Mouse (Mus musculus) kidney, postnatal 10 days (tissue): Measurements from ENCODE around the gene Ccm2l.

Source experiments
- DNase-seq: peaks from one replicate; pipeline ENCODE4 v3.0.0; 2021; ENCODE audit warnings: mixed read lengths

Gene Ccm2l

DNA sequence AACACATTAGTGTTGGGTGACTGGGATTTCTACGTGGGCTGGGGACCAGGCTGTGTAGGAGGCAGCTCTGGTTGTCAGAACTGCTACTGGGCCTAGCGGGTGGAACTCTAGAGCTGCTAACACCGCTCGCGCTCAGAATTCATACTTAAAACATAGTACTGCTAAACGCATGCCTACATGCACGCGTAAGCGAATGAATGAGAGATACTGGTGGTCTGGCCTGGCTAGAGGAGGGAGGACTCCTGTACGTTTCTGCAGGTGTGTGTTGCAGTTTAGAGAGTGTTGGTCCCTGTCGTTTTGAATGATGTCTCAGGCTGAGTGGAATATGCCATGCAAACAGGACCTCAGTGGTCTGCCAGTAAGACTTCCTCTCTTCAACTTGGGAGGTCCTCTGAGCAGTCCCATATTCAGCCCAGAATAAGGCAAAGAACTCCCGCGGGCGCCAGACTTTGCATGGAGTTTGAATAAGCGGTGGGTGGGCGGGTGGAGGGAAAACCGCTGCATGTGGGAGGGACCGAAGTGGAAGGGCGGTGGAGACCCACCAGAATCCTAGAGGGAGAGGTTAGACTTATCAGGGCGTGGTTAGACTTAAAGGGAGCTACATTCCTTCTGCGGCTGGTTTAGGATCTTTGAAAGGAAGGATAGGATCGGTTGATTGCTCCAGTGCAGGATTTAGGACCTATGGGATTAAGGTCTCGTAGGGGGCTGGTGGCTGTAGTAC, 41.5 kb downstream of the Ccm2l start:
- DNase-seq = no peak

GRCm38 (mm10) chr2:153107802-153108201, 42.0 kb downstream of the Ccm2l start:
- no peak for DNase-seq

DNA sequence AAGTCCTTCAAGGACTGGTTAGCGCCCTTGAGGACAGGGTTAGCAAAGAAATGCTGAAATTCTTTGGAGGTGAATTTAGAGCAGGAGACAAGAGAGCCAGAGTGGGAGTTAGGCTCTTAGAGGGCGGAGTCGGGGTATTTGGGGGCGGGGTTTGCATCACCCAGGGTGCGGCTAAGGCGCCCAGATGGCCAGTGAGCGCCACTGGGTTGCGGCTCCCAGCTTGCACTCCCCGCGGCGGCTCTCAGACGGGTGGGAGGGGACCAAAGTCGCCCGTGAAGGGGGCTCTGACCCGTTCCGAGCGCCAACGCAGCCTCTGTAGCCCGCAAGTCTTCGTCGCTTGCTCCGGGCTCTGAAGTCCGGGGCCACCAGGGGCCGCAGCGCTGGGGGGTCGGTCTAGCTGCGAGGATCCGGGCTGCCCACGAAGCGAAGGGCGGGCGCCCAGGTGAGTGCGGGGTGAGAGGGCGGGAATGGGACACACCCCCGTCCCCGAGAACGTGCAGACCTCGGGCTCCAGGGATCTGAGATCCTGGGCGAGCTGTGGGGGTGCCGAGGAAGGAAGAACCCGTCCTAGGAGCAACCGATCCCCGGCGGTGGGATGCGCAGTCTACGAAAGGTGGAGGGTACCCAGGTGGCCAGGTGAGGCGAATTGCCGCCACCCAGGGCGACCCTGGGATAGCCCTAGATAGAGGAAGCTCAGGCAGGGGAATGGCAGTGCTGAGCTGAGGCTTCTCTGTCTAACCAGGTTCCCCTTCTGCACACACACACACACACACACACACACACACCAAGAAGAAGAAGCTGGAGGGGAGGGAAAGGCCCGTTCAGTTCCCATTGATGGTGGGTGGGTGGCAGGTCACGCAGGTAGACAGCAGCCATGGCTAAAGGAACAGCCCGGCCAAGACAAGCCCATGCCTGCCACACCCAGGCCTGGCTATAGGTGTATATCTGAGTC, 42.8 kb downstream of the Ccm2l start, which contains the start of gene Hck:
Hck (plus strand) TSS at position 156 of the 952 bp plus-strand sequence.
- peak; percentile 77 for DNase-seq

GRCm38 (mm10) chr2:153109596-153109995, 43.8 kb downstream of the Ccm2l start:
- DNase-seq = no peak

- DNase-seq = no peak
Measured at GRCm38 (mm10) chr2:153111298-153111697, 45.5 kb downstream of the Ccm2l start.

DNA sequence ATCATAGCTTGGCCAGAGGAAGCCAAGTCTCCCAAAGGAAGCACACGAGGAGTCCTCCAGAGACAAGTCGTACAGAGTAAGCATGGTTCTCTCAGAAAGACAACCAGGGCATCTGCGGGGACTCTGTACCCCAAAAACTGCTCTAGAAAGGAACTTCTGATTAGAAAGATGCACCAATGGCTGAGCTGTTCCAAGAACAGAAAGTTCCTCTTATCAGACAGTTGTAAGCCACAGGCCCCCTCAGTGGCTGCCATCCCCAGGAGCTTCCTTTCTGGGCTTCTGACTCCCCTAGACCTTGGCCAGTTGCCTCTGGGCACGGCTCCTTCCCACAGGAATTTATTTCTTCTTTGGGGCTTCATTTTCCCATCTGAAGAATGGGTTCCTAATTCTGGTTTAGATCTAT, 49.9 kb downstream of the Ccm2l start:
- no peak for DNase-seq

- peak; percentile 14 for DNase-seq
Measured at GRCm38 (mm10) chr2:153117051-153117486, 51.3 kb downstream of the Ccm2l start.

GRCm38 (mm10) chr2:153119488-153119887, 53.7 kb downstream of the Ccm2l start:
- no peak for DNase-seq

GRCm38 (mm10) chr2:153120126-153120525, 54.4 kb downstream of the Ccm2l start:
- DNase-seq = no peak

DNA sequence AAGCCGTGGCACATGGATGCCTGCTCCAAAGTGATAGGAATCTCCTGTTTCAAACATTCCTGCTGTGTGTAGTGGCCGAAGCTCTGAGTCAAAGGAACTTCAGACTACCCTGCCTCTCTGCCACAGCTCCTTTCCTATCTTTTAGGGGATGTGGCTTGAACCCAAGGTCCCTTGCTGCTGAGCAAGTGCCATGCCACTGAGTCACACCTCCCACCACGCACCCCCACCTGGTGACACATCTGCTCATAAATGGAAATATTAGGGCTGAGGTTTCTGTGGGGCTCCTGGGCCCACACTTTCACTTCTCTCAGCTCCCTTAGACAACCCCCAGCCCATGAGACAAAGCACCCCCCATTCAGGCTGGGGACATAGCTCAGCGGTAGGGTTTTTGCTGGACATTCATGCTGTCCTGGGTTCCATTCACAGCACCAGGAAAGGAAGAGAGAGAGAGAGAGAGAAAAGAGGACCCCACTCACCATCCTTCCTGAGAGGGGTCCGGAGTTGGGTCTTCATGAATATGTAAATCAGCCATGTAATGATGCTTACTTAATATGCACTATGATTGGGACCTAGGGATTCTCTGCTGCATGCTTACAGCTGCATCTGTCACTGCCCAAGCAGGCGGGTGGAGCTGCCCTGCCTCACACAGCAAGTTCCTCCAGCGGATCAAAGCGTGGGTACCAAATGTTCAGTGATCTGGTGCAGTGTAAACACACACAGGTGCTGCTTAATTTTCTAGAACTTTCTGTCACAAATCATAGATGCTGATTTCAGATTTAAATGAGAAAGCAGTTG, 56.3 kb downstream of the Ccm2l start:
- no peak for DNase-seq

DNA sequence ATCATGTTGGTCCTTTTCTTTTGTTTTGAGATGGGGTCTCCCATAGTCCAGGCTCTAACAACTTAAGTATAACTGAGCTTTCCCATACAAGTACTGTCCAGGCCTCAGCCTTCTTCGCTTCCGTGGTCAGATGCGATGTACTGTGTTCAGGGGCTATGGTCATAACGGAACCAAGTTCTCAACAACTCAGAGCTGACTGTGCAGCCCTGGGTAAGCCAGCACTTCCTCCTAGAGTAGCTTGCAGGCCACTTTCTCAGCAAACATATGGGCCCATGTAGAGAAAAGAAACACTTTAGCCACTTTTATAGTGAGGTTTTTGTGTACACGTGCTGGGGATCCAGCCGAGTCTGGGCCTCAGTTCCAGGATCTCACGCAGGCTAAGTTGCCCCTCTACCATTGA, 56.9 kb downstream of the Ccm2l start:
- DNase-seq = no peak

DNA sequence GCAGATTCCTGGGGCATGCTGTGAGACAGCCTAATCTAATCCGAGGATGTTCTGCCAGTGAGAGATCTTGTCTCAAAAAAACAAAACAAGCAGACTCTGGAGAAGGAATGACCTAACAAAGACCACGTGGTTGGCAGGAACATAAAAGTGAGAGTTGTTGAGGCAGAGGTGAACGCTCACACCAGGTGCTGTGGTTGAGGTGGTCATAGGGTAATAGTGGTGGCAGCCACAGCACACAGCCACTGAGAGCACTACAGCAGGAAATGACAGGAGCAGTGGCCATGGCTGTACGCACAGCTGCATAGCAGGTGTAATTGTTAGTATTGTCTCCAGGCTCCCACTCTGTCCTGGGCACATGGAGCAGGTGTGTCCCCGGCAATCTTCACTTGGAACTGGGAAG, 60.1 kb downstream of the Ccm2l start:
- DNase-seq = no peak

DNA sequence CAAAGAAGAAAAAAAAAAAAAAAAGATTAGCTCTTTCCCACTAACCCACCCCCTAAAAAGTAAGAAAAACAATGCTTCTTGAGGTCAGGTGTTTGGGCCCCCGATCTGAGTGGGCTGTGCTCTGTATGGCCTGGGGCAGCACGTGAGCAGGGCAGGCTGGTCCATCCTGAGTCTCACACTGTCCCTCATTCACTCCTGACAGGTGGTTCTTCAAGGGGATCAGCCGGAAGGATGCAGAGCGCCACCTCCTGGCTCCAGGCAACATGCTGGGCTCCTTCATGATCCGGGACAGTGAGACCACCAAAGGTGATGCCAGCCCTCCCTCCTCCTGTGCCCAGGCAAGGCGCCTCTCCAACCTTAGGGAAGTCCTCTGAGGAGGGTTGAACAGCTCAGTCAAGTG, 65.3 kb downstream of the Ccm2l start:
- DNase-seq = peak; percentile 52
